In genomic region chr10:43083288-43084086, GRCm38 (mm10) we compare ENCODE assay signal across 17 mouse cellular contexts.
DNase-seq lines count a peak whose midpoint lies in the region; ATAC-seq and TF ChIP-seq lines count a peak whose summit lies in the region.
"Had no signal": no experiment of that assay in that cellular context is flagged by ENCODE, and none has a peak within 500 bp of the region (broad histone marks: within the 10 kb centered on the region; RNA-seq: fewer than 3 reads in every experiment).

No protein-coding gene starts in this region.

- no peaks in the 10 kb centered on the region for H3K27me3 ChIP-seq in forebrain, embryonic 12.5 days
- no peaks in the 10 kb centered on the region for H3K27me3 ChIP-seq in forebrain, postnatal 0 days (ENCODE audit: insufficient read depth, low read length)
- no peaks in the 10 kb centered on the region for H3K27me3 ChIP-seq in hindbrain, postnatal 0 days (ENCODE audit: insufficient read depth, low read length)
- no peaks in the 10 kb centered on the region for H3K27me3 ChIP-seq in midbrain, postnatal 0 days (ENCODE audit: insufficient read depth, low read length)

- peaks cover 24% of the 10 kb centered on the region for H3K4me1 ChIP-seq in forebrain, embryonic 12.5 days
- H3K4me1 ChIP-seq in forebrain, postnatal 0 days (ENCODE audit: insufficient read depth), result no peaks in the 10 kb centered on the region
- 0 out of 2 replicates have a peak, but pooled peaks cover 3% of the 10 kb centered on the region for H3K4me1 ChIP-seq in hindbrain, postnatal 0 days (ENCODE audit: insufficient read depth, low read length)
- H3K4me1 ChIP-seq in midbrain, postnatal 0 days (ENCODE audit: insufficient read depth, low read length), result peaks cover 4% of the 10 kb centered on the region; the same call in 1 of the 2 replicates

- H3K4me2 ChIP-seq in forebrain, embryonic 12.5 days, result peak overlapping the region; percentile 13; the same call in 1 of the 2 replicates
- no peak overlapping the region for H3K4me2 ChIP-seq in forebrain, postnatal 0 days (ENCODE audit: low read depth)
- no peak overlapping the region for H3K4me2 ChIP-seq in hindbrain, postnatal 0 days (ENCODE audit: low read depth, low read length)
- H3K4me2 ChIP-seq in midbrain, postnatal 0 days (ENCODE audit: low read depth, low read length, poor library complexity, severe bottlenecking), result 0 out of 2 replicates have a peak overlapping the region, but pooled peaks have one; percentile 12

- no peak overlapping the region for H3K4me3 ChIP-seq in forebrain, embryonic 12.5 days (replicated peaks)
- H3K4me3 ChIP-seq in forebrain, postnatal 0 days (ENCODE audit: low read depth, low read length), result no peak overlapping the region
- no peak overlapping the region for H3K4me3 ChIP-seq in hindbrain, postnatal 0 days (ENCODE audit: low read length)
- H3K4me3 ChIP-seq in midbrain, postnatal 0 days (ENCODE audit: low read depth, low read length), result no peak overlapping the region
- H3K4me3 ChIP-seq: erythroblast, embryonic 14.5 days had no signal

- peaks cover 7% of the 10 kb centered on the region; the same call in 1 of the 2 replicates for H3K36me3 ChIP-seq in forebrain, embryonic 12.5 days (replicated peaks)
- peaks cover 5% of the 10 kb centered on the region for H3K36me3 ChIP-seq in forebrain, postnatal 0 days (ENCODE audit: insufficient read depth)
- peaks cover 4% of the 10 kb centered on the region; the same call in 1 of the 2 replicates for H3K36me3 ChIP-seq in hindbrain, postnatal 0 days (ENCODE audit: insufficient read depth, low read length)
- H3K36me3 ChIP-seq in midbrain, postnatal 0 days (ENCODE audit: insufficient read depth, low read length), result peaks cover 8% of the 10 kb centered on the region; the same call in 1 of the 2 replicates

- no peaks in the 10 kb centered on the region for H3K9me3 ChIP-seq in forebrain, embryonic 12.5 days
- H3K9me3 ChIP-seq in forebrain, postnatal 0 days (ENCODE audit: low read length), result no peaks in the 10 kb centered on the region
- H3K9me3 ChIP-seq in hindbrain, postnatal 0 days (ENCODE audit: low read length), result no peaks in the 10 kb centered on the region
- no peaks in the 10 kb centered on the region for H3K9me3 ChIP-seq in midbrain, postnatal 0 days (ENCODE audit: low read length)

- H3K9ac ChIP-seq in forebrain, embryonic 12.5 days, result peak overlapping the region; percentile 14; the same call in 1 of the 2 replicates
- H3K9ac ChIP-seq in forebrain, postnatal 0 days, result no peak overlapping the region
- no peak overlapping the region for H3K9ac ChIP-seq in hindbrain, postnatal 0 days (replicated peaks; ENCODE audit: low read length)
- H3K9ac ChIP-seq in midbrain, postnatal 0 days (replicated peaks; ENCODE audit: low read length, poor library complexity, severe bottlenecking), result peak overlapping the region; percentile 42; the same call in 1 of the 2 replicates

- DNase-seq in forebrain, postnatal 0 days, result no peak
- DNase-seq in hindbrain, postnatal 0 days (ENCODE audit: low spot score), result no peak
- DNase-seq in midbrain, postnatal 0 days (ENCODE audit: low spot score), result no peak
- no peak for DNase-seq in ovary, adult 18-20 months (ENCODE audit: low spot score)
- DNase-seq in layer of hippocampus, adult 11-12 months (ENCODE audit: low spot score), result no peak
- DNase-seq in thymus, postnatal 4 days, result no peak
- DNase-seq: cerebellum, adult 11-12 months; cerebellum, postnatal 25 days; gastrocnemius, postnatal 36 days; liver; lung, adult 2 months; lung, postnatal 36 days had no signal

- no peak for TF ChIP-seq CTCF in forebrain, postnatal 0 days (IDR thresholded peaks at IDR 0.05; ENCODE audit: low read depth)
- no peak for TF ChIP-seq CTCF in hindbrain, postnatal 0 days (IDR thresholded peaks at IDR 0.05; ENCODE audit: low read depth)
- TF ChIP-seq CTCF in midbrain, postnatal 0 days (IDR thresholded peaks at IDR 0.05), result no peak

- WGBS in forebrain, embryonic 12.5 days, result 56% methylated on average over 8 of the region's 9 CpGs
- 37% methylated on average over 8 of the region's 9 CpGs for WGBS in forebrain, postnatal 0 days
- WGBS in hindbrain, postnatal 0 days, result 54% methylated on average over 8 of the region's 9 CpGs
- 23% methylated on average over 8 of the region's 9 CpGs for WGBS in midbrain, postnatal 0 days

- H3K27ac ChIP-seq in forebrain, embryonic 12.5 days, result peak overlapping the region; percentile 67
- H3K27ac ChIP-seq in forebrain, postnatal 0 days (ENCODE audit: low read depth, low read length), result peak overlapping the region; percentile 46
- peak overlapping the region; percentile 54 for H3K27ac ChIP-seq in hindbrain, postnatal 0 days
- H3K27ac ChIP-seq in midbrain, postnatal 0 days (ENCODE audit: low read depth, low read length), result peak overlapping the region; percentile 76

- peak; percentile 57 for ATAC-seq in forebrain, embryonic 12.5 days (ENCODE audit: low FRiP score)
- ATAC-seq in forebrain, postnatal 0 days, result peak; percentile 58; the same call in 1 of the 2 replicates
- ATAC-seq in hindbrain, postnatal 0 days, result peak; percentile 33; the same call in 1 of the 2 replicates
- peak; percentile 65 for ATAC-seq in midbrain, postnatal 0 days (ENCODE audit: low FRiP score)
- no peak for ATAC-seq in megakaryocyte-erythroid progenitor cell, adult 5-6 weeks (replicated peaks; ENCODE audit: low FRiP score, low TSS enrichment, poor library complexity, severe bottlenecking)
- ATAC-seq: CD4-positive, CD25-positive, alpha-beta regulatory T cell, adult 4 months; inflammation-experienced regulatory T-cells, adult 6 months had no signal

Comparison
In these comparisons a context has a peak if more than half of its experiments do, and no peak if none do; other contexts are left out.
1. H3K4me2 ChIP-seq: peak in forebrain, embryonic 12.5 days (single experiment) and midbrain, postnatal 0 days (single experiment); none in forebrain, postnatal 0 days (single experiment) and hindbrain, postnatal 0 days (single experiment).
2. H3K9ac ChIP-seq: peak in forebrain, embryonic 12.5 days (single experiment) and midbrain, postnatal 0 days (single experiment); none in forebrain, postnatal 0 days (single experiment) and hindbrain, postnatal 0 days (single experiment).
3. Peak in every context shown above with its lines, with median percentiles within 50 percentile points of each other: H3K27ac ChIP-seq.